Mouse (Mus musculus): Measurements from ENCODE around the gene Aoc2.

GRCm38 (mm10) chr11:101323609-101324008 lies 1.3 kb upstream of the Aoc2 start:
- no peak for TF ChIP-seq GATA1 (IDR thresholded peaks at IDR 0.05; ENCODE audit: low read length)
- TF ChIP-seq TAL1 (IDR thresholded peaks at IDR 0.05; ENCODE audit: low read length) = no peak
